Mouse (Mus musculus) lung, postnatal 0 days (tissue): ENCODE measurements around the gene Brms1l.

ENCODE experiments used
- CTCF ChIP-seq: IDR thresholded peaks from 2 replicates; pipeline ENCODE4 v1.5.1; 2016; ENCODE audit warnings: antibody characterized with exemption, mild to moderate bottlenecking
- EP300 ChIP-seq: IDR thresholded peaks from 2 replicates; pipeline ENCODE4 v1.6.1; 2016; ENCODE audit warnings: antibody characterized with exemption, mild to moderate bottlenecking, control low read depth

DNA sequence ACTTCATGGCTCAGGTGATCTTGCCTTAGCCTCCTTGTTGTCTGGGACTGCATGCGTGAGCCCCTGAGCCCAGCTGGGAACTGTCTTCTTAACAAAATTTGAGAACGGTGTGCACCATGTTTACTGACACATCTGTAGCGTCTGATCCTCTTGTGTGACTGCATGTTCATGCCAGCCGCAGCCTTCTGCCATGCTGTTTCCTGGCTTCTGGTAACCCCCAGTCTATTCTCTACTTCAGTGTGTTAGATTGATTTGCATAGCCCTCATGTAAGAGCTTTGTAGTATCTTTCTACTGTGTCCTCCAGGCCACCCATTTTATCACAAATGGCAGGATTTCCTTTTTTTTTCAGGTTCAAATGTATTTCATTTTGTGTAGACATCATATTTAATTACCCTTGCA, 11.7 kb downstream of the Brms1l start:
- no peak for TF ChIP-seq CTCF
- no peak for TF ChIP-seq EP300
